Mouse (Mus musculus) G1E (cell line): Measurements from ENCODE around the gene Dram2. TPM values are rescaled to one million over a fixed set of nuclear protein-coding genes. Genes with fewer than 3 reads are reported as not detected.
"Not testable (repeated sequence)": the region's sequence is repeated elsewhere in the genome, so short reads cannot be mapped to it uniquely, and the experiment has no call there.

ENCODE experiments used
- ATAC-seq: 2 replicates; pipeline ENCODE4 v1.8.0; 2016; ENCODE audit warnings: mild to moderate bottlenecking; ENCODE audit not compliant: insufficient number of reproducible peaks, poor library complexity, low FRiP score, severe bottlenecking; ENCODE audit errors: extremely low read depth
- DNase-seq: peaks from one replicate; pipeline ENCODE4 v3.0.0; 2012; ENCODE audit warnings: low spot score
- H3K27me3 ChIP-seq: 2 replicates; pipeline ENCODE4 v1.6.1; 2012; ENCODE audit warnings: mild to moderate bottlenecking, low read length, inconsistent platforms; ENCODE audit not compliant: insufficient read depth
- H3K36me3 ChIP-seq: replicated peaks from 2 replicates; pipeline ENCODE3; 2012; ENCODE audit warnings: mild to moderate bottlenecking, inconsistent platforms
- H3K4me1 ChIP-seq: 2 replicates; pipeline ENCODE4 v1.6.1; 2012; ENCODE audit warnings: low read depth, low read length, inconsistent platforms, mixed read lengths; ENCODE audit not compliant: insufficient read depth
- H3K4me3 ChIP-seq: 2 replicates; pipeline ENCODE4 v1.5.1; 2012; ENCODE audit warnings: low read depth, mild to moderate bottlenecking, inconsistent platforms, low read length, moderate library complexity, mixed read lengths
- H3K9me3 ChIP-seq: replicated peaks from 2 replicates; pipeline ENCODE4 v1.6.1; 2012; ENCODE audit warnings: inconsistent platforms
- CTCF ChIP-seq: IDR thresholded peaks from 2 replicates; pipeline ENCODE4 v1.5.1; 2012; ENCODE audit warnings: low read depth, low read length, inconsistent platforms, mixed read lengths
- GATA1 ChIP-seq: IDR thresholded peaks from 2 replicates; pipeline ENCODE4 v1.6.1; 2012; ENCODE audit warnings: borderline replicate concordance, low read length, inconsistent platforms, mixed read lengths
- GATA2 ChIP-seq: IDR thresholded peaks from 2 replicates; pipeline ENCODE4 v1.6.1; 2012; ENCODE audit warnings: low read depth, low read length, inconsistent platforms, borderline replicate concordance
- POLR2AphosphoS5 ChIP-seq: IDR thresholded peaks from 2 replicates; pipeline ENCODE4 v1.6.1; 2012; ENCODE audit warnings: low read depth, low read length, inconsistent platforms; ENCODE audit not compliant: insufficient replicate concordance
- TAL1 ChIP-seq: conservative IDR thresholded peaks from 2 replicates; pipeline ENCODE4 v1.6.1; 2012; ENCODE audit warnings: low read depth, low read length, inconsistent platforms, mixed read lengths
- polyA plus RNA-seq: library from polyadenylated mRNA; stranded (reverse); fragments of >175 nt; gene quantifications from 2 replicates; pipeline ENCODE4 v1.2.3, GENCODE M21; 2012
- total RNA-seq, 2 experiments: library from RNA; stranded (forward) in 1 of 2; stranded (reverse) in 1 of 2; fragments of 200-1000 nt in 1 of 2; fragments of >200 nt in 1 of 2; fragmentation: Nextera tagmentation in 1 of 2; gene quantifications; 2 replicates each; pipeline ENCODE4 v1.2.3; 2014 to 2017

Dram2 gene
- total and polyA plus RNA-seq, 3 experiments = 1.1 to 47.2 (median 29.2) TPM

DNA sequence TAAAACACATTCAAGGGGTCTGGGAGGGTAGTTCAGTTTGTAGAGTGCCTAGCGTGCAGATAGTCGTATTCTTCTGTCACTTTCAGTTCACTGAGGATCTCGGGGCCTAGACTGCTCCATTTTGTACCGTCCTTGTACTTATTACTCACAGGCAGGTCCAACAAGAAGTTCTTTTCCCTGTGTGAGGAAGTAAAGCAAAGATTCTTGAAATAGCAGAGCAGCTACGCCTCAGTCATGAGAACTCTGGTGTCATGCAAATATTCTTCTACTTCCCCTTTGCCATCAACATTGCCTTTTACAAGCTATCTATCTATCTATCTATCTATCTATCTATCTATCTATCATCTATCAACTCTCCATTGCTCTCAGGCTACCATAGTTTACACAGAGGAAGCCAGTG is 5.8 kb downstream of the Dram2 start:
- no peaks in the 10 kb centered on the region for H3K9me3 ChIP-seq
- peaks cover 18% of the 10 kb centered on the region for H3K4me1 ChIP-seq
- DNase-seq = no peak
- H3K27me3 ChIP-seq = no peaks in the 10 kb centered on the region
- H3K4me3 ChIP-seq = no peak overlapping the region
- TF ChIP-seq TAL1 (no peak), POLR2AphosphoS5 (no peak), GATA1 (no peak), CTCF (no peak), GATA2 (no peak)
- H3K36me3 ChIP-seq = peaks cover 35% of the 10 kb centered on the region
- ATAC-seq = no peak

DNA sequence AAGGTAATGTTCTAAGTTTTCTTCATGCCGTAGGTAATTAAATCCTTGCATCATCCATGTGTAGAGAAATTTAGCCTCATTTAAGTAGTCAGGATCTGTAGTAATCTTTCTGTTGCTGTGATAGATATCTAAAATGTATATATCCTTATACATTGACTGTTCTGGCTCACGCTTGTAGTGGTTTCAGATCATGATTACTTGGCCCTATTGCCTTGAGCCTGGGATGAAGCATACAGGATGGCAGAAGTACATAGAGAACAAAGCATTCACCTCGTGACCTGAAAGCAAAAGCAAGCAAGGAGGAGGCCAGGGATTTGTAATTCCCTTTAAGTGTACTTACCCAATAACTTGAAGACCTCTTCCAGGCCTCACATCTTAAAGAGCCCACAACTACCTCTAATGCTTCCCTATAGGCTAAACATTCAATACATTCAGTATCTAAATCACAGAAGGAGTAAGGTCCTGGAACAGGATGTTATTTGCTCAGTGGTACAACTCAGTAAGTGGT is 8.2 kb downstream of the Dram2 start:
- no peak for TF ChIP-seq GATA2
- no peak for TF ChIP-seq GATA1
- Histone ChIP-seq H3K9me3 (no peaks in the 10 kb centered on the region), H3K36me3 (peaks cover 38% of the 10 kb centered on the region), H3K4me3 (no peak overlapping the region), H3K4me1 (peaks cover 13% of the 10 kb centered on the region), H3K27me3 (no peaks in the 10 kb centered on the region)
- no peak for DNase-seq
- ATAC-seq = no peak

DNA sequence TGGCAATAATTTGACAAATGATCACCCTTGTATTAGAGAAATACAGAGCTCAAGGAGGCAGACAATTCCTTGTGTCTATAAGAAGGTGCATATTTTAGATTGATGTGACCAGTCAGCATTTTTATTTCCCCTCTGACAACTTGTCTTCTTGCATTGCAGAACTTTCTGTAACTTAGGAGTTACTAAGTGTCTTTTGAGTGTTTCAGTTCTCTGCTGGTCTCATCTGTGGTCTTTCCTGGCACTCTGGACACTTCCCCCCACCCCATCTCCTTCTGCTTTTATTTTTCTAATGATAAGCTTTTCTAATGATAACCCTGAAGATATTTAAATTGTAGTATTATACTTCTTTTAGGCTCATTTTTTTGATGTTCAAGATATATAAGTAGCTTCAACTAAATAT is 10.7 kb downstream of the Dram2 start:
- no peaks in the 10 kb centered on the region for H3K9me3 ChIP-seq
- no peak for ATAC-seq
- H3K36me3 ChIP-seq = peaks cover 33% of the 10 kb centered on the region
- H3K27me3 ChIP-seq = no peaks in the 10 kb centered on the region
- no peak for TF ChIP-seq POLR2AphosphoS5
- no peak for TF ChIP-seq TAL1
- TF ChIP-seq GATA1 = no peak
- TF ChIP-seq CTCF = no peak
- TF ChIP-seq GATA2 = no peak
- H3K4me3 ChIP-seq = no peak overlapping the region
- no peak for DNase-seq
- H3K4me1 ChIP-seq = peaks cover 13% of the 10 kb centered on the region

DNA sequence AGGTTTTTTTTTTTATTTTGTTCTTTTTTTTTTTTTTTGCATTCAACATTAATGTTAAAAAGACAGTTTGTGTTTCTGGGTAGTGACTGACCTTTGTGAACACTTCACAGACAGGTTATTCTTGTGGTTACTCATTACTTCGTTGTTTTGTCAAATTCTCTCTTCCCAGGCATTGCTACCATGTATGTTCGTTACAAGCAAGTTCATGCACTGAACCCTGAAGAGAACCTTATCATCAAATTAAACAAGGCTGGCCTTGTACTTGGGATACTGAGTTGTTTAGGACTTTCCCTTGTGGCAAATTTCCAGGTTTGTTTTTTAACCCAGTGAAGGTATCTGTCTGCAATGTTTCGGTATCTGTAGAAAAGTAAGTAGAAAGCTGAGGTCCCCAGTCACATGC is 18.3 kb downstream of the Dram2 start:
- no peak for TF ChIP-seq TAL1
- TF ChIP-seq GATA2 = no peak
- no peak for TF ChIP-seq POLR2AphosphoS5
- TF ChIP-seq CTCF = no peak
- no peak for TF ChIP-seq GATA1
- Histone ChIP-seq H3K36me3 (peaks cover 1% of the 10 kb centered on the region), H3K4me3 (no peak overlapping the region), H3K27me3 (no peaks in the 10 kb centered on the region), H3K9me3 (no peaks in the 10 kb centered on the region), H3K4me1 (no peaks in the 10 kb centered on the region)
- DNase-seq (no peak), ATAC-seq (no peak)

DNA sequence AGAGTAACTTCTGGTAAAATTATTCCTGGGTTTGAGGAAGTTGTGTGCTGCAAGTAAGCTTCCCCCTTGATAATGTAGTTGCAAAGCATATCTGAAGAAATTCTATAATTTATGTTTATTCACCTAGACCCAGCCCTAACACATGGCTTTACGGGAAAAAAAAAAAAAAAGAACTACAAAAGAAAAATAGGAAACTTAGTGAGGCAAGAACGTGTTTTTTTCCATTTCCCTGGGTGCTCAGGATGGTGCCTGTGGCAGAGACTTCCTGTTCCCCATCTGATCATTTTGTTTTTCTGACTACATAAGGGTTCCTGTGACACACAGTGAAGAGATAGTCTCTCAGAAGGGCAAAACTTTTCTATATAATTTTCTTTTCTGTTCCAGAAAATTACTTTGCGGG is 25.6 kb downstream of the Dram2 start:
- Histone ChIP-seq H3K4me3 (no peak overlapping the region), H3K9me3 (no peaks in the 10 kb centered on the region), H3K36me3 (no peaks in the 10 kb centered on the region), H3K27me3 (no peaks in the 10 kb centered on the region), H3K4me1 (no peaks in the 10 kb centered on the region)
- ATAC-seq (no peak), DNase-seq (no peak)
- TF ChIP-seq GATA1 (no peak), POLR2AphosphoS5 (no peak), TAL1 (no peak), GATA2 (no peak), CTCF (no peak)

DNA sequence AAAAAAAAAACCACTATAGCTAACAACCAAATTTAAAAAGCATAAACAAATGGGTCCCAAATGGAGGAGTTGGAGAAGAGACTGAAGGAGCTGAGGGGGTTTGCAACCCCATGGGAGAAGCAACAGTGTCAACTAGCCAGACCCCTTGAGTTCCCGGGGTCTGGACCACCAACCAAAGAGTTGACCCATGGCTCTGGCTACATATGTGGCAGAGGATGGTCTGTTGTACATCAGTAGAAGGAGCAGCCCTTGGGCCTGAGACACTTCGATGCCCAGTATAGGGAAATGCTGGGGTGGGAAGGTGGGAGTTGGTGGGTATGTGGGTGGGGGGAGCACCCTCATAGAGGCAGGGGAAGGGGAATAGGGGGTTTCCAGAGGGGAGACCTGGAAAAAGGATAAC is 31.7 kb downstream of the Dram2 start:
- Histone ChIP-seq H3K4me3 (no peak overlapping the region), H3K27me3 (no peaks in the 10 kb centered on the region), H3K4me1 (no peaks in the 10 kb centered on the region), H3K9me3 (no peaks in the 10 kb centered on the region), H3K36me3 (no peaks in the 10 kb centered on the region)
- TF ChIP-seq TAL1 = no peak
- no peak for TF ChIP-seq GATA1
- TF ChIP-seq CTCF = no peak
- TF ChIP-seq POLR2AphosphoS5 = no peak
- no peak for TF ChIP-seq GATA2
- DNase-seq (no peak), ATAC-seq (no peak)

DNA sequence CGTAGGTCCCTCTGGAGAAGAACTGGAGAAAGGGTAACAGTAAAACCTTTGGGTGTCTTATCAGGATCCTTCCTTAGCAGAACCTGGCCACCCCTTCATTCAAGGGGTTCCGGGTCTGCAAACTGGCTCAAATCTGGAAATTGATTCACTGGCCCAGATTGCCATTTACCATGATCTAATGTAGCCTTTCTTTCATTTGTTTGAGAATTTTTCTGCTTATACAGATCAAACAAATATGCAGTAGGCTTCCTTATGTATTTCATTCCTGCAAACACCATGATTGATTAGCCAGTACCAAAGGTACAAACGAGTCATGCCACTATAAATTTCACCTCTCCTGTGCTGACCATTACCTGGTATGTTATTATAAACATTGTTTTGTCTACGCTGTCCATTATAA is 46.0 kb downstream of the Dram2 start:
- DNase-seq, H3K27me3 ChIP-seq, H3K4me3 ChIP-seq, H3K36me3 ChIP-seq, H3K9me3 ChIP-seq, H3K4me1 ChIP-seq, ATAC-seq: not testable (repeated sequence)
